Mouse (Mus musculus) small intestine, adult 2 months (tissue): Measurements from ENCODE around the gene Gpkow. TPM values are rescaled to one million over a fixed set of nuclear protein-coding genes. Genes with fewer than 3 reads are reported as not detected.
"Not testable (repeated sequence)": the region's sequence is repeated elsewhere in the genome, so short reads cannot be mapped to it uniquely, and the experiment has no call there.

Source experiments
- H3K27ac ChIP-seq: fragments of 200-500 bp; 2 replicates; pipeline ENCODE4 v1.5.1; 2012; ENCODE audit warnings: low read depth, low read length, control low read depth, inconsistent platforms; ENCODE audit not compliant: insufficient read depth
- H3K27me3 ChIP-seq: fragments of 200-500 bp; 2 replicates; pipeline ENCODE4 v1.6.1; 2012; ENCODE audit warnings: mild to moderate bottlenecking, moderate library complexity, low read length, inconsistent platforms; ENCODE audit not compliant: control insufficient read depth, insufficient read depth
- H3K36me3 ChIP-seq: fragments of 200-500 bp; 2 replicates; pipeline ENCODE4 v1.6.1; 2012; ENCODE audit warnings: mild to moderate bottlenecking, low read length, control low read depth, inconsistent platforms; ENCODE audit not compliant: control insufficient read depth, insufficient read depth
- H3K4me1 ChIP-seq: fragments of 200-500 bp; 2 replicates; pipeline ENCODE4 v1.6.1; 2012; ENCODE audit warnings: low read length, inconsistent platforms, mixed read lengths; ENCODE audit not compliant: control insufficient read depth, insufficient read depth, insufficient read length
- H3K4me3 ChIP-seq: fragments of 200-500 bp; 2 replicates; pipeline ENCODE4 v1.5.1; 2012; ENCODE audit warnings: low read depth, mild to moderate bottlenecking, control low read depth, inconsistent platforms, low read length, moderate library complexity
- CTCF ChIP-seq: fragments of 200-500 bp; IDR thresholded peaks from 2 replicates; pipeline ENCODE4 v1.5.1; 2012; ENCODE audit warnings: low read depth, mild to moderate bottlenecking, control low read depth, inconsistent platforms, low read length, moderate library complexity, mixed read lengths; ENCODE audit not compliant: insufficient replicate concordance, insufficient read length; ENCODE audit errors: extremely low read depth
- POLR2A ChIP-seq: fragments of 200-500 bp; IDR thresholded peaks from 2 replicates; pipeline ENCODE4 v1.6.1; 2012; ENCODE audit warnings: low read depth, mild to moderate bottlenecking, control low read depth, inconsistent platforms, low read length, moderate library complexity
- WGBS: fragments of 180-500 bp; shearing (Covaris S2); methylation state at CpG from one replicate; pipeline ENCODE4 v1.1.7; 2018; 5-methylcytosine and 5-hydroxymethylcytosine counted together
- polyA plus RNA-seq: library from polyadenylated mRNA; depleted of rRNA; stranded (reverse); fragments of >200 nt; gene quantifications from 2 replicates; pipeline ENCODE4 v1.2.3, GENCODE M21; 2012

Gene Gpkow
- polyA plus RNA-seq, 1 experiment = 3.6 TPM

DNA sequence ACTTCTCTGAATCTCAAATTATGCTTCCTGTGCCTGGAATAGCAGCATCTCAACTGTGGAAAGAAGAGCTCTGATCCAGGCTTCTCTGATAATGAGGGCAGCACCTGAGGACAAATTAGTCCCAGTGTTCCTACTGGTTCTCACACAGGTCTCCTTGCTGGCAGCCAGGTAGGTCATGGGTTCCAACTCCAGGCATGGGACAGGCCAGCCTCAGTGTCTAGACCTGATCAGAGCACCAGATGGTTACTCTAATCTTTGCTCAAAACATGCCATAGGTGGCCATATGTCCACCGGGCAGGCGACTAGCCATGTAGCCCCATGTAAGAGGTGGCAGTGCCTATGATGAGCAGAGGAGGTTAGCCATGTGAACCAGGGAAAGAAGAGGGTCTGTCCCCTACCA, 8.6 kb upstream of the Gpkow start:
- Histone ChIP-seq H3K36me3 (no peaks in the 10 kb centered on the region), H3K27me3 (no peaks in the 10 kb centered on the region), H3K4me3 (no peak overlapping the region), H3K4me1 (no peaks in the 10 kb centered on the region), H3K27ac (no peak overlapping the region)
- WGBS = 96% methylated on average over 2 of the region's 2 CpGs
- TF ChIP-seq POLR2A (no peak), CTCF (no peak)

DNA sequence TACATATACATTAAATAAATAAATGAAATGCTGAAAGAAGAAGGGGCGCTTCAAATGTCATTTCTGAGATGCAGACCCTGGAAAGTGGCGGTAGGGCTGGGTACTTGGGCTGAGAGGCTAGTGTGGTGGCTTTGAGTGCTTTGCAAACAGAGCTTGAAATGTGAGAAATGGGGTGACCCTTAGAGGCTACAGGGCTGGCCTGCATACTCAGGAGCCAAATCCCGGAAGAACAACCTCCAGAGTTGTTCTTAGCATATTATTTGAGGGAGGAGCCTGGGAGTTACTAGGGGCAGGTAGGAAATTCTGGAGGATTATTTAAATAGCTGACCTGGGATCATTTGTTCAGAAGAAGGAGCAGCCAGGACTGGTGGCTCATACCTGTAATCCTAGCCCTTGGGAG, 6.4 kb upstream of the Gpkow start:
- Histone ChIP-seq H3K27ac (no peak overlapping the region), H3K27me3 (no peaks in the 10 kb centered on the region), H3K36me3 (no peaks in the 10 kb centered on the region), H3K4me3 (no peak overlapping the region), H3K4me1 (no peaks in the 10 kb centered on the region)
- 62% methylated on average over 3 of the region's 3 CpGs for WGBS
- TF ChIP-seq POLR2A = no peak
- no peak for TF ChIP-seq CTCF

DNA sequence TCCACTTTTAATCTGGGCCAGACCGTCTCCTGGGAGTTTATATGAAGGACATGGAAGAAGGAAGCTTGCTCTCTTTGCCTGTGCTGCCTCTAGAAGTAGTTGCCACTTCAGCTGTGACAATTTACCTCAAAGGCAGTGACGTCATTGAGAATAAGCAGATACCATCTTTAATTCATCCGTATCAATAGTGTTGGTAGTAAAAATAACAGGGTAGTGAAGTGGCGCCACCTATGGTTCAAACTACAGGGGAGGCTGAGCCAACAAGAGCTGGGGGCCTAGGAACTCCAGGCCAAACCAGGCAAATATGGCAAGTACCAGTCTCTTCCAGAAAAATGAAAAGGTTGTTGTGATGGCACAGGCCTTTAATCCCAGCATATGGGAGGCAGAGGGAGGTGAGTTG, 4.1 kb upstream of the Gpkow start:
- Histone ChIP-seq H3K4me3 (no peak overlapping the region), H3K4me1 (no peaks in the 10 kb centered on the region), H3K27me3 (no peaks in the 10 kb centered on the region), H3K36me3 (no peaks in the 10 kb centered on the region), H3K27ac (no peak overlapping the region)
- WGBS = 33% methylated on average over 4 of the region's 4 CpGs
- TF ChIP-seq POLR2A = no peak
- no peak for TF ChIP-seq CTCF

DNA sequence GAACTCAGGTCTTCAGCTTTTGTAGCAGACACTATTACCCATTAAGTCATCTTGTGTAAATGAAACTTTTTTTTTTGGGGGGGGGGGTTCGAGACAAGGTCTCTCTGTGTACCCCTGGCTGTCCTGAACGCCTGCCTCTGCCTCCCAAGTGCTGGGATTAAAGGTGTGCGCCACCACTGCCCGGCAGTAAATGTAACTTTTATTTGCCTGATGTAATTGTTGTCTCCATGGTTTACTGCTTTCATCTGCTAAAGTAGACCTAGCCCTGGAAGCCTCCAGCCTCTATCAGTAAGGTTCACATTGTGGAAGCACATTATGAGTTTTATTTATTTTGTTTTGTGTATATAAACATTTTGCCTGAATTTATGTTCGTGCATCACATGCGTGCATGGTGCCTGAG, 411 bp upstream of the Gpkow start:
- Histone ChIP-seq H3K27ac (no peak overlapping the region), H3K4me3 (no peak overlapping the region), H3K27me3 (no peaks in the 10 kb centered on the region), H3K4me1 (peaks cover 2% of the 10 kb centered on the region; the same call in 1 of the 2 replicates), H3K36me3 (peaks cover 4% of the 10 kb centered on the region)
- TF ChIP-seq CTCF = no peak
- TF ChIP-seq POLR2A = no peak
- 36% methylated on average over 6 of the region's 6 CpGs for WGBS

DNA sequence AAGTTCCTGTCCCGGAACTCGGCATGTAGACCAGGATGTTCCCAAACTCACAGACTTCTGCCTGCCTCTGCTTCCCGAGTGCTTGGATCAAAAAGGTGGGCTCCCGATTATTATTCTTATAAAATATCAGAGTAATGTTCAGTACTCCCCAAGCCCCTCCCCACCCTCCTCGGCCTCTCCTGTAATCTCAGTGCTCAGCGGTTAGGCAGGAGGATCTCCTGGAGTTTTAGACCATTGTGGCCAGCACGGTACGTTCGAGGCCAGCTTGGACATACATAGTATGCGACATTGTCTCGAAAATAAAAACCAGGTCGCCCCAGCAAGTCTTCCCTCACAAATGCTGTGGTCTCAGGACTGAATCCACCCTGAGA, 16.8 kb downstream of the Gpkow start:
- H3K36me3 ChIP-seq, H3K27me3 ChIP-seq, H3K4me1 ChIP-seq, H3K27ac ChIP-seq: not testable (repeated sequence)
- 7% methylated on average over 6 of the region's 12 CpGs for WGBS
- peak overlapping the region; percentile 51 for H3K4me3 ChIP-seq

DNA sequence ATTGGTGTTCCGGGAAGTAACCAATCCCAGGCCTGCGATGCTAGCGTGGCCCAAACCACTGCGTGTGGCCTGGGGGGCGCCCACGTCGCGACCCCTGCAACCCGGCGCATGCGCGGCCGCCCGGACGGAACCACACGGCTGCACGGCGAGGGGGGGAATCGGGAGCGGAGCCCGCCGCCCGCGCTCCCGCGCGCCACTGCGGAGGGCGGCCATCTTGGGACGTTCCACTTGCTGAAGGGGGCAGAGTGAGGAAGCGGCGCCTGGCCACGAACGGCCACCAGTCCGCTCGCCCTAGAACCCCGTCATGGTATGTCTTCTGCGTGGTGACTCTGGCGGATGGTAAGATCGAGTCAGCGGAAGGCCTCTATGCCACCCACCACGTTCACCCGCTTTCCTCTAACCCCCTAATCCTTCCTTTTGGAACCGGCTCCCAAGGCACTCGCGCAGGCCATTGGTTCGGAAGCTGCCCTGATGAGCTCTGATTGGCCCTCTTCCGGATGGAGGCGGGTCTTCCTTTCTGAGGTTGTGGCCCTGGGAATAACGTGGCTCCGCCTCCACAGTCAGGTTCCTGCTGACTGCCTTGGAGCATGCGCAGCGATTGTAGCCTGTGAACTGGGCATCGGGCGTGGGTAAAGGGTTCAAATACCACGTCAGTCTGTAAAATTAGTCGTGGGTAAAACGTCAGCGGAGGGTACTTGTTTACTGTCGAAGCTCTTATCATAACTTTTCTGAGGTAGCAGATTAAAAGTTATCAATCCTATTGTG, 17.4 kb downstream of the Gpkow start, which contains the start of gene Wdr45:
TSS of gene Wdr45 (plus strand) at position 199 of the 765 bp plus-strand sequence.
- WGBS = 10% methylated on average over 27 of the region's 60 CpGs
- H3K36me3 ChIP-seq = not testable (repeated sequence)

DNA sequence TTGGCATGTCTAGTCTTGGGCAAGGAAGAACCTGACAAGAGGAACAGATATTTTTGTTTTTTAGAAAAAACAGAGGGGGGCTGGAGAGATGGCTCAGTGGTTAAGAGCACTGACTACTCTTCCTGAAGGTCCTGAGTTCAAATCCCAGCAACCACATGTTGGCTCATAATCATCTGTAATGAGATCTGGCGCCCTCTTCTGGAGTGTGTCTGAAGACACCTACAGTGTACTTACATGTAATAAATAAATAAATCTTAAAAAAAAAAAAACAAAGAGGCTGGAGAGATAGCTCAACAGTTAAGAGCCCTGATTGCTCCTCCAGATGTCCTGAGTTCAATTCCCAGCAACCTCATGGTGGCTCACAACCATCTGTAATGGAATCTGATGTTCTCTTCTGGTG, 19.1 kb downstream of the Gpkow start:
- not testable (repeated sequence) for H3K27me3 ChIP-seq, H3K36me3 ChIP-seq, H3K27ac ChIP-seq, H3K4me3 ChIP-seq, H3K4me1 ChIP-seq
- 56% methylated on average over 1 of the region's 1 CpGs for WGBS

More for the DNA sequence above, 17.4 kb downstream of the Gpkow start, which contains the start of gene Wdr45:
- H3K4me3 ChIP-seq = peak within 1 kb of the TSS; percentile 51
- H3K27ac ChIP-seq, H3K27me3 ChIP-seq, H3K4me1 ChIP-seq: not testable (repeated sequence)
